Mouse (Mus musculus) kidney, embryonic 16.5 days (tissue): ENCODE data around the gene Otp. TPM values are rescaled to one million over a fixed set of nuclear protein-coding genes. Genes with fewer than 3 reads are reported as not detected.

Experiments used
- ATAC-seq: fragments of 200-750 bp; cut with Nextera tagmentation; 2 replicates; pipeline ENCODE4 v1.8.0; 2017; ENCODE audit warnings: moderate TSS enrichment; ENCODE audit not compliant: low FRiP score, low TSS enrichment
- H3K27ac ChIP-seq: fragments of 300-500 bp; sonication (generic); 2 replicates; pipeline ENCODE4 v1.5.1; 2014; ENCODE audit warnings: low read length
- H3K27me3 ChIP-seq: fragments of 300-500 bp; sonication (generic); 2 replicates; pipeline ENCODE4 v1.6.1; 2014; ENCODE audit warnings: low read length, control low read depth, mixed read lengths; ENCODE audit not compliant: insufficient read depth
- H3K36me3 ChIP-seq: fragments of 300-500 bp; sonication (generic); 2 replicates; pipeline ENCODE4 v1.6.1; 2014; ENCODE audit warnings: low read length, control low read depth, mixed read lengths; ENCODE audit not compliant: insufficient read depth
- H3K4me1 ChIP-seq: fragments of 300-500 bp; sonication (generic); 2 replicates; pipeline ENCODE4 v1.6.1; 2014; ENCODE audit warnings: low read length, control low read depth, mixed read lengths; ENCODE audit not compliant: insufficient read depth
- H3K4me2 ChIP-seq: fragments of 300-500 bp; sonication (generic); replicated peaks from 2 replicates; pipeline ENCODE4 v1.6.1; 2014; ENCODE audit warnings: low read depth, low read length
- H3K4me3 ChIP-seq: fragments of 300-500 bp; sonication (generic); 2 replicates; pipeline ENCODE4 v1.5.1; 2014; ENCODE audit warnings: mild to moderate bottlenecking, low read length
- H3K9ac ChIP-seq: fragments of 300-500 bp; sonication (generic); replicated peaks from 2 replicates; pipeline ENCODE4 v1.6.1; 2014; ENCODE audit warnings: low read length
- H3K9me3 ChIP-seq: fragments of 300-500 bp; sonication (generic); 2 replicates; pipeline ENCODE4 v1.6.1; 2016; ENCODE audit warnings: low read length, control low read depth
- WGBS: fragments of 180-500 bp; shearing (Covaris S2); extraction: QIAGEN DNeasy Blood & Tissue Kit; methylation state at CpG from one replicate; pipeline ENCODE4 v1.1.7; 2014; 5-methylcytosine and 5-hydroxymethylcytosine counted together
- polyA plus RNA-seq: library from polyadenylated mRNA; unstranded; fragments of >200 nt; fragmentation: Nextera tagmentation; extraction: Ambion mirVana; gene quantifications from 2 replicates; pipeline ENCODE4 v1.2.1, GENCODE M21; 2015

Gene Otp
- polyA plus RNA-seq, 1 experiment from 2014 or later: not detected

- no peak overlapping the region for H3K4me2 ChIP-seq
- no peaks in the 10 kb centered on the region for H3K9me3 ChIP-seq
- no peak overlapping the region; the same call in 1 of the 2 replicates for H3K4me3 ChIP-seq
Measured at GRCm38 (mm10) chr13:94882221-94882620, 6.8 kb downstream of the Otp start.

GRCm38 (mm10) chr13:94882711-94883145 is 7.3 kb downstream of the Otp start:
- H3K9ac ChIP-seq: no peak overlapping the region
- H3K4me3 ChIP-seq: peak overlapping the region; percentile 50
- peaks cover 23% of the 10 kb centered on the region for H3K4me1 ChIP-seq
- H3K9me3 ChIP-seq: no peaks in the 10 kb centered on the region
- ATAC-seq: peak; percentile 70
- H3K36me3 ChIP-seq: no peaks in the 10 kb centered on the region
- H3K27ac ChIP-seq: no peak overlapping the region
- peak overlapping the region; percentile 79 for H3K4me2 ChIP-seq
- peaks cover 80% of the 10 kb centered on the region for H3K27me3 ChIP-seq
- WGBS: under 1% methylated on average over 35 of the region's 37 CpGs

More at GRCm38 (mm10) chr13:94882221-94882620, 6.8 kb downstream of the Otp start:
- ATAC-seq: no peak
- Histone ChIP-seq H3K4me1 (peaks cover 23% of the 10 kb centered on the region), H3K27ac (no peak overlapping the region), H3K27me3 (peaks cover 82% of the 10 kb centered on the region), H3K36me3 (no peaks in the 10 kb centered on the region), H3K9ac (no peak overlapping the region)
- 1% methylated on average over 10 of the region's 10 CpGs for WGBS

- no peaks in the 10 kb centered on the region for H3K9me3 ChIP-seq
Measured at GRCm38 (mm10) chr13:94883163-94883965, 8.0 kb downstream of the Otp start.

GRCm38 (mm10) chr13:94883966-94884960 is 8.9 kb downstream of the Otp start:
- H3K4me1 ChIP-seq: peaks cover 23% of the 10 kb centered on the region
- H3K9me3 ChIP-seq: no peaks in the 10 kb centered on the region
- peak overlapping the region; percentile 79 for H3K4me2 ChIP-seq
- H3K27me3 ChIP-seq: peaks cover 88% of the 10 kb centered on the region
- H3K36me3 ChIP-seq: no peaks in the 10 kb centered on the region
- H3K4me3 ChIP-seq: peak overlapping the region; percentile 50
- H3K9ac ChIP-seq: no peak overlapping the region
- WGBS: 2% methylated on average over 36 of the region's 36 CpGs
- no peak overlapping the region for H3K27ac ChIP-seq
- no peak for ATAC-seq

More at GRCm38 (mm10) chr13:94883163-94883965, 8.0 kb downstream of the Otp start:
- H3K4me1 ChIP-seq: peaks cover 23% of the 10 kb centered on the region
- WGBS: under 1% methylated on average over 65 of the region's 95 CpGs
- H3K4me2 ChIP-seq: peak overlapping the region; percentile 79
- H3K27ac ChIP-seq: no peak overlapping the region
- no peaks in the 10 kb centered on the region for H3K36me3 ChIP-seq
- no peak overlapping the region for H3K9ac ChIP-seq
- H3K4me3 ChIP-seq: peak overlapping the region; percentile 50
- peak; percentile 74 for ATAC-seq
- peaks cover 83% of the 10 kb centered on the region for H3K27me3 ChIP-seq

GRCm38 (mm10) chr13:94885291-94886235 is 10.2 kb downstream of the Otp start:
- H3K27me3 ChIP-seq: peaks cover 87% of the 10 kb centered on the region
- H3K9ac ChIP-seq: no peak overlapping the region
- no peaks in the 10 kb centered on the region for H3K36me3 ChIP-seq
- H3K4me2 ChIP-seq: peak overlapping the region; percentile 36
- 2% methylated on average over 74 of the region's 81 CpGs for WGBS
- H3K4me1 ChIP-seq: peaks cover 23% of the 10 kb centered on the region
- H3K9me3 ChIP-seq: no peaks in the 10 kb centered on the region
- peak; percentile 69; the same call in 1 of the 2 replicates for ATAC-seq
- no peak overlapping the region for H3K27ac ChIP-seq
- peak overlapping the region; percentile 24 for H3K4me3 ChIP-seq

GRCm38 (mm10) chr13:94907841-94908240 is 32.4 kb downstream of the Otp start:
- H3K27ac ChIP-seq: no peak overlapping the region
- 90% methylated on average over 10 of the region's 10 CpGs for WGBS

GRCm38 (mm10) chr13:94912961-94913360 is 37.6 kb downstream of the Otp start:
- Histone ChIP-seq H3K4me2 (peak overlapping the region; percentile 16; the same call in 1 of the 2 replicates), H3K36me3 (no peaks in the 10 kb centered on the region), H3K27me3 (peaks cover 6% of the 10 kb centered on the region), H3K4me1 (no peaks in the 10 kb centered on the region), H3K4me3 (no peak overlapping the region; the same call in 1 of the 2 replicates), H3K9me3 (no peaks in the 10 kb centered on the region), H3K27ac (no peak overlapping the region), H3K9ac (no peak overlapping the region)
- WGBS: 10% methylated on average over 11 of the region's 11 CpGs
- ATAC-seq: no peak

More at GRCm38 (mm10) chr13:94907841-94908240, 32.4 kb downstream of the Otp start:
- Histone ChIP-seq H3K9ac (no peak overlapping the region), H3K36me3 (no peaks in the 10 kb centered on the region), H3K9me3 (no peaks in the 10 kb centered on the region), H3K27me3 (peaks cover 3% of the 10 kb centered on the region; the same call in 1 of the 2 replicates), H3K4me3 (no peak overlapping the region), H3K4me1 (no peaks in the 10 kb centered on the region), H3K4me2 (no peak overlapping the region)
- no peak for ATAC-seq

GRCm38 (mm10) chr13:94915654-94916053 is 40.3 kb downstream of the Otp start:
- WGBS: 63% methylated on average over 5 of the region's 5 CpGs
- no peak overlapping the region for H3K9ac ChIP-seq
- H3K27ac ChIP-seq: no peak overlapping the region
- no peaks in the 10 kb centered on the region for H3K9me3 ChIP-seq
- H3K4me3 ChIP-seq: no peak overlapping the region
- no peak overlapping the region for H3K4me2 ChIP-seq
- peaks cover 6% of the 10 kb centered on the region for H3K27me3 ChIP-seq
- H3K36me3 ChIP-seq: no peaks in the 10 kb centered on the region
- ATAC-seq: no peak
- H3K4me1 ChIP-seq: no peaks in the 10 kb centered on the region

- WGBS: 71% methylated on average over 3 of the region's 3 CpGs
- Histone ChIP-seq H3K4me2 (no peak overlapping the region), H3K36me3 (no peaks in the 10 kb centered on the region), H3K27ac (no peak overlapping the region), H3K4me1 (no peaks in the 10 kb centered on the region), H3K9me3 (no peaks in the 10 kb centered on the region), H3K4me3 (no peak overlapping the region), H3K9ac (no peak overlapping the region), H3K27me3 (peaks cover 15% of the 10 kb centered on the region)
- ATAC-seq: no peak
Measured at GRCm38 (mm10) chr13:94928086-94928485, 52.7 kb downstream of the Otp start.
